Mouse (Mus musculus) embryo, embryonic 11.5 days (tissue): ENCODE results near the gene Sfxn1.

Source experiments
- DNase-seq: peaks from one replicate; pipeline ENCODE4 v3.0.0-alpha.2; 2012; ENCODE audit warnings: low read depth, low spot score

Sfxn1 gene

GRCm38 (mm10) chr13:54118355-54118754 is 46.7 kb downstream of the Sfxn1 start:
- no peak for DNase-seq

- no peak for DNase-seq
Measured at GRCm38 (mm10) chr13:54137756-54138410, 66.2 kb downstream of the Sfxn1 start.

- DNase-seq, result no peak
Measured at GRCm38 (mm10) chr13:54143788-54144187, 72.1 kb downstream of the Sfxn1 start.

GRCm38 (mm10) chr13:54144624-54145023 is 73.0 kb downstream of the Sfxn1 start:
- no peak for DNase-seq

GRCm38 (mm10) chr13:54147328-54147727 is 75.7 kb downstream of the Sfxn1 start:
- no peak for DNase-seq

GRCm38 (mm10) chr13:54152421-54152820 is 80.8 kb downstream of the Sfxn1 start:
- no peak for DNase-seq

GRCm38 (mm10) chr13:54152911-54153310 is 81.2 kb downstream of the Sfxn1 start:
- no peak for DNase-seq

GRCm38 (mm10) chr13:54153672-54154218 is 82.1 kb downstream of the Sfxn1 start:
- no peak for DNase-seq

- DNase-seq, result no peak
Measured at GRCm38 (mm10) chr13:54155822-54156221, 84.2 kb downstream of the Sfxn1 start.
